Mouse (Mus musculus) heart, embryonic 14.5 days (tissue): ENCODE results near the gene Atg7. TPM values are rescaled to one million over a fixed set of nuclear protein-coding genes. Genes with fewer than 3 reads are reported as not detected.

Source experiments
- ATAC-seq: fragments of 200-750 bp; cut with Nextera tagmentation; 2 replicates; pipeline ENCODE4 v1.8.0; 2017; ENCODE audit warnings: low read depth, moderate TSS enrichment; ENCODE audit not compliant: insufficient number of reproducible peaks, insufficient read depth, low FRiP score
- H3K27ac ChIP-seq, 2 experiments: fragments of 200-500 bp in 1 of 2; fragments of 300-500 bp in 1 of 2; sonication (generic) in 1 of 2; replicated peaks in 1 of 2; 2 replicates each; pipeline ENCODE4 v1.5.1; 2012 to 2014; ENCODE audit warnings: low read depth in 2 of 2, low read length in 2 of 2, control low read depth in 1 of 2, mild to moderate bottlenecking in 1 of 2, mixed read lengths in 1 of 2; ENCODE audit not compliant: control insufficient read depth in 1 of 2, insufficient read depth in 1 of 2
- H3K27me3 ChIP-seq: fragments of 300-500 bp; sonication (generic); 2 replicates; pipeline ENCODE4 v1.6.1; 2014; ENCODE audit warnings: mild to moderate bottlenecking, low read length, control low read depth; ENCODE audit not compliant: control insufficient read depth, insufficient read depth
- H3K36me3 ChIP-seq: fragments of 300-500 bp; sonication (generic); 2 replicates; pipeline ENCODE4 v1.6.1; 2014; ENCODE audit warnings: mild to moderate bottlenecking, control low read depth, low read length, mixed read lengths; ENCODE audit not compliant: control insufficient read depth, insufficient read depth
- H3K4me1 ChIP-seq, 2 experiments: fragments of 200-500 bp in 1 of 2; fragments of 300-500 bp in 1 of 2; sonication (generic) in 1 of 2; 2 replicates each; pipeline ENCODE4 v1.6.1; 2012 to 2014; ENCODE audit warnings: low read length in 2 of 2, control low read depth in 1 of 2, mixed read lengths in 1 of 2; ENCODE audit not compliant: control insufficient read depth in 2 of 2, insufficient read depth in 2 of 2
- H3K4me2 ChIP-seq: fragments of 300-500 bp; sonication (generic); 2 replicates; pipeline ENCODE4 v1.6.1; 2014; ENCODE audit warnings: mild to moderate bottlenecking, low read length
- H3K4me3 ChIP-seq, 2 experiments: fragments of 200-500 bp in 1 of 2; fragments of 300-500 bp in 1 of 2; sonication (generic) in 1 of 2; 2 replicates each; pipeline ENCODE4 v1.5.1; 2012 to 2014; ENCODE audit warnings: low read length in 2 of 2, mild to moderate bottlenecking in 2 of 2, control low read depth in 1 of 2, low read depth in 1 of 2, moderate library complexity in 1 of 2; ENCODE audit not compliant: control insufficient read depth in 1 of 2, insufficient read depth in 1 of 2
- H3K9ac ChIP-seq: fragments of 300-500 bp; sonication (generic); 2 replicates; pipeline ENCODE4 v1.6.1; 2014; ENCODE audit warnings: mild to moderate bottlenecking, low read length
- H3K9me3 ChIP-seq: fragments of 300-500 bp; sonication (generic); 2 replicates; pipeline ENCODE4 v1.6.1; 2016; ENCODE audit warnings: low read length, control low read depth; ENCODE audit not compliant: control insufficient read depth
- whole genome bisulfite sequencing: fragments of 180-500 bp; shearing (Covaris S2); extraction: QIAGEN DNeasy Blood & Tissue Kit; methylation state at CpG from one replicate; pipeline ENCODE4 v1.1.7; 2014; 5-methylcytosine and 5-hydroxymethylcytosine counted together
- polyA plus RNA-seq: library from polyadenylated mRNA; unstranded; fragments of >200 nt; fragmentation: Nextera tagmentation; extraction: Ambion mirVana; gene quantifications from 2 replicates; pipeline ENCODE4 v1.2.1, GENCODE M21; 2014

Gene Atg7
- polyA plus RNA-seq, 1 experiment from 2014 or later: 18.1 TPM

GRCm38 (mm10) chr6:114846153-114846772 lies 203.4 kb downstream of the Atg7 start:
- ATAC-seq: no peak
- Histone ChIP-seq H3K9ac (0 out of 2 replicates have a peak overlapping the region, but pooled peaks have one; percentile 16), H3K9me3 (peaks cover 3% of the 10 kb centered on the region; the same call in 1 of the 2 replicates), H3K4me1 (peaks cover 14 to 26% of the 10 kb centered on the region in 2 experiments), H3K4me2 (no peak overlapping the region), H3K27ac (no peak overlapping the region; a peak in 1 of 4 replicates), H3K4me3 (no peak overlapping the region), H3K36me3 (no peaks in the 10 kb centered on the region), H3K27me3 (no peaks in the 10 kb centered on the region)
- WGBS: 59% methylated on average over 4 of the region's 4 CpGs

- Histone ChIP-seq H3K4me1 (peaks cover 14 to 22% of the 10 kb centered on the region in 2 experiments), H3K4me3 (no peak overlapping the region), H3K9ac (no peak overlapping the region), H3K27me3 (no peaks in the 10 kb centered on the region), H3K27ac (no peak overlapping the region), H3K9me3 (peaks cover 3% of the 10 kb centered on the region; the same call in 1 of the 2 replicates), H3K36me3 (no peaks in the 10 kb centered on the region), H3K4me2 (no peak overlapping the region)
- 80% methylated on average over 12 of the region's 12 CpGs for WGBS
- ATAC-seq: no peak
These were observed 204.8 kb downstream of the Atg7 start for GRCm38 (mm10) chr6:114847582-114848174.

- no peak for ATAC-seq
These were observed 205.9 kb downstream of the Atg7 start for GRCm38 (mm10) chr6:114848761-114849160.

GRCm38 (mm10) chr6:114849787-114850186 lies 206.9 kb downstream of the Atg7 start:
- Histone ChIP-seq H3K4me3 (no peak overlapping the region), H3K9ac (no peak overlapping the region), H3K9me3 (no peaks in the 10 kb centered on the region), H3K27ac (no peak overlapping the region), H3K4me1 (peaks cover 18 to 31% of the 10 kb centered on the region in 2 experiments), H3K36me3 (no peaks in the 10 kb centered on the region), H3K4me2 (no peak overlapping the region), H3K27me3 (no peaks in the 10 kb centered on the region)
- 79% methylated on average over 8 of the region's 8 CpGs for WGBS
- no peak for ATAC-seq

More at GRCm38 (mm10) chr6:114848761-114849160, 205.9 kb downstream of the Atg7 start:
- H3K9me3 ChIP-seq: no peaks in the 10 kb centered on the region
- H3K4me1 ChIP-seq: peaks cover 14 to 22% of the 10 kb centered on the region in 2 experiments
- WGBS: 35% methylated on average over 7 of the region's 7 CpGs
- no peak overlapping the region; a peak in 1 of 4 replicates for H3K27ac ChIP-seq
- no peaks in the 10 kb centered on the region for H3K27me3 ChIP-seq
- H3K9ac ChIP-seq: no peak overlapping the region
- no peak overlapping the region for H3K4me2 ChIP-seq
- H3K4me3 ChIP-seq: no peak overlapping the region
- no peaks in the 10 kb centered on the region for H3K36me3 ChIP-seq

- Histone ChIP-seq H3K27me3 (no peaks in the 10 kb centered on the region), H3K36me3 (no peaks in the 10 kb centered on the region), H3K9me3 (no peaks in the 10 kb centered on the region), H3K4me3 (no peak overlapping the region), H3K9ac (no peak overlapping the region), H3K4me2 (no peak overlapping the region), H3K4me1 (peaks cover 31 to 36% of the 10 kb centered on the region in 2 experiments), H3K27ac (no peak overlapping the region)
- 77% methylated on average over 7 of the region's 7 CpGs for WGBS
- no peak for ATAC-seq
These were observed 208.8 kb downstream of the Atg7 start for GRCm38 (mm10) chr6:114851688-114852087.

GRCm38 (mm10) chr6:114852739-114853138 lies 209.8 kb downstream of the Atg7 start:
- Histone ChIP-seq H3K4me3 (no peak overlapping the region), H3K27ac (no peak overlapping the region), H3K36me3 (no peaks in the 10 kb centered on the region), H3K4me1 (peaks cover 31 to 36% of the 10 kb centered on the region in 2 experiments), H3K9me3 (no peaks in the 10 kb centered on the region), H3K9ac (no peak overlapping the region), H3K27me3 (no peaks in the 10 kb centered on the region), H3K4me2 (no peak overlapping the region)
- WGBS: 67% methylated on average over 3 of the region's 3 CpGs
- ATAC-seq: no peak

- no peak for ATAC-seq
- 38% methylated on average over 2 of the region's 2 CpGs for WGBS
- H3K4me1 ChIP-seq: peaks cover 22 to 23% of the 10 kb centered on the region in 2 experiments
- H3K9ac ChIP-seq: no peak overlapping the region
- H3K36me3 ChIP-seq: peaks cover 11% of the 10 kb centered on the region
- H3K9me3 ChIP-seq: no peaks in the 10 kb centered on the region
- no peaks in the 10 kb centered on the region for H3K27me3 ChIP-seq
- H3K4me3 ChIP-seq: no peak overlapping the region
- H3K27ac ChIP-seq: no peak overlapping the region
- no peak overlapping the region for H3K4me2 ChIP-seq
These were observed 211.5 kb downstream of the Atg7 start for GRCm38 (mm10) chr6:114854368-114854767.
